Mouse (Mus musculus) layer of hippocampus, adult 9-11 months (tissue): ENCODE measurements around the gene Igfbp6.
"Not testable (repeated sequence)": the region's sequence is repeated elsewhere in the genome, so short reads cannot be mapped to it uniquely, and the experiment has no call there.

Experiments
- DNase-seq: peaks from one replicate; pipeline ENCODE4 v3.0.0; 2022

Gene Igfbp6

GRCm38 (mm10) chr15:102142914-102143912, 949 bp upstream of the Igfbp6 start:
- no peak for DNase-seq

GRCm38 (mm10) chr15:102144726-102145125, 564 bp downstream of the Igfbp6 start:
- DNase-seq = no peak

DNA sequence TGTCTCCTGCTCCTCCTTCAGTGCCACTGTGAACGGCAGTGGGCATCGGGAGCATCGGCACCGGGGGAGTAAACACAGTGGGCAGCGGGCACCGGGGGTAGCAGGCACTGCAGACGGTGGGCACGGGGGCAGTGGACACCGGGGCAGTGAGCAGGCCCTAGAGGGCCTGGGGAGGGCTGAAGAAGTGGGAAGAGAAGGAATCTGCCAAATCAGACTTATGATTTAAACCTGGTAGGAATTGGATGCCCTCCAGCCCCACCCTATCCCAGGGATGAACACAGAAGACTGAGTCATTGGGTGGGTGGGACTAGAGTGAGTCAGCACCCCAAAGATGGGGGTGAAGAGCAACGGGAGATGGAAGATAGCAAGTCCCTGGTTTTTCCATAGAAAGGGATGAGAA, 1.2 kb downstream of the Igfbp6 start:
- DNase-seq = peak; percentile 28

- no peak for DNase-seq
These were observed 1.9 kb downstream of the Igfbp6 start for GRCm38 (mm10) chr15:102146089-102146488.

- no peak for DNase-seq
These were observed 2.7 kb downstream of the Igfbp6 start for GRCm38 (mm10) chr15:102146882-102147281.

DNA sequence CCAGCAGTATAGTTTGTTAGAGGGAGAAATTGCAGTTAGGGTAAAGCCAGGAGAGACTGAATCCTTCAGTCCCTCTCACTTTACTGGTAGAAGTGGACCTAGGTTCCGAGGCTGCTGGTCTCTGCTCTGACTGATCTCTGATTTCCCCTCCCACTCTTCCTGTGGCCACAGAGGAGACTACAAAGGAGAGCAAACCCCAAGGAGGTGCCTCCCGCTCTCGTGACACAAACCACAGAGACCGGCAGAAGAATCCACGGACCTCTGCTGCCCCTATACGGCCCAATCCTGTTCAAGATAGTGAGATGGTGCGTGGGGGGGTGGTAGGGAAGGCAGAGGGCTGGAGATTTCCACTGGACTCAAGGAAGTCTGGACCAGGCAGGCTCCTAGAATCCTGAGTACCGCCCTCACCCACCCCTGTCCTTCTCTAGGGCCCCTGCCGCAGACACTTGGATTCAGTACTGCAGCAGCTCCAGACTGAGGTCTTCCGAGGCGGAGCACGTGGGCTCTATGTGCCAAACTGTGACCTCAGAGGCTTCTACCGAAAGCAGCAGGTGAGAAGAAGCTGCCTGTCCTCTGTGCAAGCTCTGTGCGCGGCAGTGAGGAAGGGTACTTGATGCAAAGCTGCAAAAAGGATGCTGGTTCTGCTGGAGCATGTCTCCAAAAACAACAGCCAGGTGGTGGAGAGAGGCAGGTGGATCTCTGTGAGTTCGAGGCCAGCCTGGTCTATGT, 3.7 kb downstream of the Igfbp6 start:
- DNase-seq = no peak

GRCm38 (mm10) chr15:102149561-102149960, 5.4 kb downstream of the Igfbp6 start:
- no peak for DNase-seq

DNA sequence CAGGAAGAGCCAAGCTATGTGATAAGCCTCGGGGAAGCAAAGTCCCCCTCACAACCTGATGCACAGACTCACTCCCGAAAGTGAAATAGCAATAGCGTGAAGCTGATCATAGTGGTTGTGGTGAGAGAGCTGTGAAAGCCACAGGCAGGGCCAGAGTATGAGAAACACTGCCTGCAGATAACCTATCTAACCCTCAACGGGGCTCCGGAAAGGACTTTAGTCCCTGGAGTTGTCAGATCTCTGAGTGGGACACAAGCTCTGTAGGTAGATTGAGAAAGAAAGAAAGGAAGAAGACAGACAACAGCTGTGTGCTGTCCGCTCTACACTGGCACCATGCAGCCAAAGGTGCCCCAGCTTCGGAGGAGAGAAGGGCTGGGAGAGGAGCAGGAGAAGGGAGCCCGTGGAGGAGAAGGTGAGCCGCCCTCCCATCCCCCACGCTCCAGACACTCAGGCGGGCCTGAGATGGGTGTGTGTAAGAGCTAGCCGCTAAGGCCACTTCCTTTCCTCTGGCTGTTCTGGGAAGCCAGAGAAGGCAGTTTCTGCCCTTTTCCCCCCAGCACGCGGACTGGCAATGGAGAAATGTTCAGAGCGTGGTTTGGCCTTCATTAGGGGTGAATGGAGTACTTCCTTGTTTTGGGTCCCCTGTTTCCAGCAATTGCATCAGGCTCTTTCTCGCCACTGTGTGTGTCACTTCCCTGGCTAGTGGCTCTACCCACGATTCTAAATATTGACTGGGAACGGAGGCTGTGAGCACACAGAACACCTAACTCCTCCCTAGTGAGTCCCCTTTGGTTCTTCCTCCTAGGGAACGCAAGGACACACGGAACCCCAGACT, 6.4 kb downstream of the Igfbp6 start, which contains the start of gene Soat2:
Gene Soat2 (plus strand): TSS at position 226 of the 835 bp plus-strand sequence.
- DNase-seq = peak; percentile 67

DNA sequence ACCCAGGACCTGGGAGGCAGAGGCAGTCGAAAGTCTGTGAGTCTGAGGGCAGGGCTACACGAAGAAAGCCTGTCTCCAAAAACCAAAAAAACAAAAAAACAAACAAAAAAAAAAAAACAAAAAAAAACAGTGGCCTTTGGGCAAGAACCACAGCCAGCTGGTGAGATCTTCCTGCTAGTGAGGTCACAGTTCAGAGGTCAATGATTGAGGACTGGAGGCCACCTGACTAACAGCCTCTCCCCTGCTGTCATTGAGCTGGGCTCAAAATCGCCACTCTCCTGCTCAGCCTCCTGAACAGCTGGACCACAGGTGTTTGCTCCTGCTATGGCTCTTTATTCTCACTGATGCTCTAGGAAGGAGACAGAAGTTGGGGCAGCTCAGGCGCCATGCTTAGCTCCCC, 8.5 kb downstream of the Igfbp6 start:
- no peak for DNase-seq

DNA sequence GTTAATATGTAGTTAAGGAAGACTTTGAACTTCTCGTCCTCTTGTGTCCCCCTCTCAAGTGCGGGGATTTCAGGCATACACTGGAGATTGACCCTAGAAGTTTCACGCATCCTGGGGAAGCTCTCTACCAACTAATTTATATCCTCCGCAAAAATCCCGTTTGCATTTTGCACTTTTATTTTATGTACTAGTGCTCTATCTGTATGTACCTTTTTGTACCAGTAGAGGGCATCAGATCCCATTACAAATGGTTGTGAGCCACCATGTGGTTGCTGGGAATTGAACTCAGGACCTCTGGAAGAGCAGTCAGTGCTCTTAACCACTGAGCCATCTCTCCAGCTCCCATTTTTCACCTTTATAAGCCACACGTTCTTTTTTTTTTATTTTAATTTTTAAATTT, 10.8 kb downstream of the Igfbp6 start:
- not testable (repeated sequence) for DNase-seq

DNA sequence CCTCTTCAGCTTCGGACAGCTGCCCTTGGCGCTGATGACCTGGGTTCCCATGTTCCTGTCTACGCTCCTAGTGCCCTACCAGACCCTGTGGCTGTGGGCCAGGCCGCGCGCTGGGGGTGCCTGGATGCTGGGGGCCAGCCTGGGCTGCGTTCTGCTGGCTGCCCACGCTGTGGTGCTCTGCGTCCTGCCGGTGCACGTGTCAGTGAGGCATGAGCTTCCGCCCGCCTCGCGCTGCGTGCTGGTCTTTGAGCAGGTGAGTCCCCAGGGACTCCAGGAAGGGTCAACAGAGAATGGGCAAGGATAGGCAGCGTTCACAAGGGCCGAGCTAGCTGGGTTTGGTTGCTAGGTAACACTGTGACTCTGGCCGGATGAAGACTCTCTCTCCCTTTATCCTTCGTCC, 12.7 kb downstream of the Igfbp6 start:
- DNase-seq = no peak

- DNase-seq = no peak
These were observed 16.4 kb downstream of the Igfbp6 start for GRCm38 (mm10) chr15:102160415-102161060.

DNA sequence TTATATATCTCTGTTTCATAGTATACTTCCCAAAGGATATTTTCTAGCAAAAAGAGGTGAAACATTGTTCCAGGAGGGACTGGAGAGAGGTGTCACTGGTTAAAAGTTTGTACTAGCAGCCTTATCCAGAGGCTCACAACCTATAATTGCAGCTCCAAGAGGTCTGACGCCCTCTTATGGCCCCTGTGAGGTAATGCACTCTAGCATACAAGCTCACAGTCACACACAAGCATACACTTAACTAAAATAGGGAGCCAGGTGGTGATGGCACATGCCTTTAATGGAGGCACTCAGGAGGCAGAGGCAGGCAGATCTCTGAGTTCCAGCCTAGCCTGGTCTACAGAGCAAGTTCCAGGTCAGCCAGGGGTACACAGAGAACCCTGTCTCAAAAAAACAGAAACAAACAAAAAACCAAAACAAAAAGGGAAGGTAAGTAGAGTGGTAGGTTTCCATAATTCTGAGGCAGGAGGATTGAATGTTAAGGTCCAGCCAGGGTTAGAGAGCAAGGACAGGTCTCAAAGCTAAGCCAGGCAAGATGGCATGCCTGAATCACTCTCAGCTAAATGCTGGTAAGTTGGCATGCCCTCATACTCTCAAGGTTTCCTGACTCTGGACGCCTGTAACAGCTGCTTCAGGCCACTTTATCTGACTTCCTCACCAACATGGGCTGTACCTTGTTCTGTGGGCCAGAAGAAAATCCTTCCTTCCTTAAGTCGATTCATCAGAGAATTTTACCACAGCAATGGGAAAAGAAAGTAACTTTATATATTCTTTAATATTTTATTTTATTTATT, 19.9 kb downstream of the Igfbp6 start:
- no peak for DNase-seq

DNA sequence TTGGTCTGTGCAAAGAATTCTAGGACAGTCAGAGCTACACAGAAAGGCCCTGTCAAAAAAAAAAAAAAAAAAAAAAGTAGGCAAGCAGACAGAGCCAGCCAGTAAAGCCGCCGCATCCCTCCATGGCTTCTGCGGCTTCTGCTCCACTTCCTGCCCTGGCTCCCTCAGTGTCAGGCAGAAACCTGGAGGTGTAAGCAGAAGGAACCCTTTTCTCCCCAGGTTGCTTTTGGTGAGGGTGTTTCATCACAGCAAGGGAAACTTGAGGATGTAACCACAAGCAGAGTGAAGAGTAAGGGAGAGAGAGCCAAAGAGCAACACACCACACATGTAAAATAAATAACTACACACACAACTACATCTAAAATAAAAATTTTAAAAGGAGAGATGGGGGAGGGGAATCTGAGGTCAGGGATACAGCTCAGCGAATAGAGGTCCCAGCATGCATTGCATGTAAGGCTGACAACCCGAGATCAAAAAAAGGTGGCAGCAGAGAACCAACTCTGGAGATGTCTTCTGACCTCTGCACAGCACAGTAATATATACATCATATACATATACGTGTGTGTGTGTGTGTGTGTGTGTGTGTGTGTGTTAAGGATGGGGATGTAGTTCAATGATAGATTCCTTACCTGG, 21.4 kb downstream of the Igfbp6 start:
- no peak for DNase-seq

DNA sequence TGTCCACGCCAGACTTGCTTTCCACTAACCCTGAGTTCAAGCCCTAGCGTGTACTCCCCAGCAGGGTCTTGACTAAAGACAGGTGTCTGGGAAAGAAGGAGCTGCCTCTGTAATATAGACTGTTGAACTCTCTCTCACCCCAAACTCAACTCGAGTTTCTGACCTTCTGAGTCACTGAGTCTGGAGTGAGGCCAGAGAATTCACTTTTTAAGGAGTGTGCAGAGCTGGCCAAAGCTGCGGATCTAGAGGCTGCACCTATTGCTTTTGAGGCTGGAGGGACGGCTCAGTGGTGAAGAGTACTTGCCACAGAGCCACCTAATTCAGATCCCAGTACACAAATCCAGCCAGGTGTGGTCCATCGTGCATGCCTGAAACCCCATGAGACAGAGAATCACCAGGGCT, 23.5 kb downstream of the Igfbp6 start:
- DNase-seq = no peak

DNA sequence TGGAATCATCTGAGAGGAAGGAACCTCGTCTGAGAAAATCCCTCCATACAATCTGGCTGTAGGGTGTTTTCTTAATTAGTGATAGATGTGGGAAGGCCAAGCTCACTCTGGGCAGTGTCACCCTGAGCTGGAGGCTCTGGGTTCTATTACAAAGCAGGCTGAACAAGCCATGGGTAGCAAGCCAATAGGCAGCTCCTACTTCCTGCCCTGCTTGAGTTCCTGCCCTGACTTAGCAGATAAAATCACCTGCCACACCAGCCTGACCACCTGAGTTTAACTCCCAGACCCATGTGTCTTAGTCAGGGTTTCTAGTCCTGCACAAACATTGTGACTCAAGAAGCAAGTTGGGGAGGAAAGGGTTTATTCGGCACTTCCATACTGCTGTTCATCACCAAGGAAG, 24.9 kb downstream of the Igfbp6 start:
- no peak for DNase-seq

DNA sequence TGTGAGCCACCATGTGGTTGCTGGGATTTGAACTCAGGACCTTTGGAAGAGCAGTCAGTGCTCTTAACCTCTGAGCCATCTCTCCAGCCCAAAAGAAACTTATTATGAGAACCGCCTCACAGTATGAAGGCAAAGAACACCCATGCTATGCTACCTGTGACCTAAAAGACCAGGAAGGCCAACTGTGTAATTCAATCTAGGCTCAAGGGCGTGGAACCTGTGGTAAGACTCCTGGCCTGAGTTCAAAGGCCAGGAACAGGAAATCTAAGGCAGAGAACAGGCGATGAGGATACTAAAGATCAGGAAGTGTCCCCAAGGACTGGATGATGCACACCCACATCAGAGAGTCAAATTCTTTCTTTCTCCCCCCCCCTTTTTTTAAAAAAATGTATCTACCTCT, 29.4 kb downstream of the Igfbp6 start:
- no peak for DNase-seq

DNA sequence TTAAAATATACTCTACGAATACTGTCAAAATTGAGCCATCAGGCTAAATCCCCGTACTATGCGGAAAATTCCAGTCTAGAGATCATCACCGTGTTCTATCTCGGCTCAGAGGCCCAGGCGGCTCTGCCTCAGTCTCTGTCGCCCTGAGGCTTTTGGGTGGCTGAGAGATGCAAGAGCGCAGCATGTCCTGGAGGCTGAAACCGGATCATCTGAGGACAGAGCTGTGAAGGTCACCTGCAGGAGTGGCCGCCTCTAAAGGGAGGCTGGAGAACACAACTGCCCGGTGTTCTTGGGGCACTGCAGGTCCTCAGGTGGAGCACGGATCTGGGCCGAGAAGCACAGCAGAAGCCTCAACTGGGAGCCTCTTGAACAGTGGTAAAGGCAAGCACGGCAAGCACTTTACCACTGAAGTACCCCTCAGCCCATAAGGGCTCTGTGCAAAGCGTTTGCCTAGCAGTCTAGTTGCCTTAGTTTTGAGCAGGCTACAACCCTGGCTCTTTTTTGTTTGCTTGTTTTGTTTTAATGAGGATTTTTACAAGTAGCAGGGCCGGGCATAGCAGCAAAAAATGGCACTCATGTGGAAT, 31.7 kb downstream of the Igfbp6 start:
- DNase-seq = no peak

DNA sequence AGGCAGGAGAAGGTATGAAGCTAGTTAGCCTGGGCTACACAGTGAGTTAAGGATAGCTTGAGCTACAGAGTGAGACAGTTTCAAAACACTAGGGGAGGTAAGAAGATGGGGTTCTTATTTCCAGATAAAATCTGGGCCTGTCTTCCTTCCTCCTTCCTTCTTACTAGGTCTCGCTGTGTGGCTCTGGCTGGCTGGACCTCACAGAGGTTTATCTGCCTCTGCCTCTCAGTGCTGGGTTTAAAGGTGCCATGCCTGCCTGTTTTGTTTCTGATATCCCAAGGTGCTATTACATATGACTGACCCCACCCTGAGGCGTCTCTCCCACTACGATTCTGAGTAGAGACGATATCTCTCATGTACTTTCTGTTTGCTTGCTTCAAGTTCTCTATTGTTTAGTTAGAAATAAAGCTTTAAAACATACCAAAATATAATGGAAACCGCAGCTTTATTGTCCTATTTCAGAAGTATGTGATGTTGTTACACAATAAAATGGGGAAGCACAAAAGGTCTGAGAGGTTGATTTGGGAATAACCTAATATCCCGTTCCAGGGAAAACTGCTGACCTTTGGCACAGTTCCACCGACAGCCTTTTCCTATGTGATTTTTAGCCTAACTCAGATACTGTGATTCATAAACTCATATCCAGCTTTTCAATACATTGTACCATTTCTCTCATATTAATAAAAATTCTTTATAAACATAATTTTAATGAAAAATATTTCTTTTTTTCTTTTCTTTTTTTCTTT, 32.6 kb downstream of the Igfbp6 start:
- no peak for DNase-seq

GRCm38 (mm10) chr15:102177417-102177816, 33.3 kb downstream of the Igfbp6 start:
- DNase-seq = no peak
